Mouse (Mus musculus) adrenal gland, postnatal 4 days (tissue): ENCODE data around the gene Hist2h2bb. TPM values are rescaled to one million over a fixed set of nuclear protein-coding genes. Genes with fewer than 3 reads are reported as not detected.

ENCODE experiments used
- DNase-seq, 2 experiments: peaks; one replicate each; pipeline ENCODE4 v3.0.0; 2021 to 2022; ENCODE audit warnings: low spot score in 2 of 2, mixed read lengths in 2 of 2
- microRNA-seq: library from miRNA; unstranded; fragments of <30 nt; microRNA quantifications from one replicate; pipeline ENCODE4 v1.2.0, GENCODE M21; 2021
- total RNA-seq, 2 experiments: library from RNA; stranded (reverse); gene quantifications; 2 replicates each; pipeline ENCODE4 v1.2.3; 2021

Gene Hist2h2bb
- total RNA-seq, 2 experiments from 2014 or later, result 801 to 997 TPM

DNA sequence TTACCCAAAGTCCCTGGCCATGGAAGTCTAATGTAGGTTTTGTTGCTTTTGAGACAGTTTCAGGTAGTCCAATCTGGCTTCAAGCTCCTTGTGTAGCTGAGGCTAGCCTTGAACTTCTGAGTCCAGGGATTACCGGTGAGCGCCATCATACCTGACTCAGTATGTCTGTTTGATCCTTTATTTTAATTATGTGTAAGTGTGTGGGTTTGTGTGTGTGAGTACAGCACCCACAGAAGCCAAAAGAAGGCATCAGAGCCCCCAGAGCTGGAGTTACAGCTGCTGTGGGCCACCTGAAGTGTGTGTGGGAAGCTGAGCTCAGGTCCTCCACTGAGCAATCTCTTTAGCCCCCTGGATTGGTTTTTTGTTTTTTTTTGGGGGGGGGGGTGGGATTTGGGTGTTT, 30.0 kb downstream of the Hist2h2bb start:
- no peak for DNase-seq

DNA sequence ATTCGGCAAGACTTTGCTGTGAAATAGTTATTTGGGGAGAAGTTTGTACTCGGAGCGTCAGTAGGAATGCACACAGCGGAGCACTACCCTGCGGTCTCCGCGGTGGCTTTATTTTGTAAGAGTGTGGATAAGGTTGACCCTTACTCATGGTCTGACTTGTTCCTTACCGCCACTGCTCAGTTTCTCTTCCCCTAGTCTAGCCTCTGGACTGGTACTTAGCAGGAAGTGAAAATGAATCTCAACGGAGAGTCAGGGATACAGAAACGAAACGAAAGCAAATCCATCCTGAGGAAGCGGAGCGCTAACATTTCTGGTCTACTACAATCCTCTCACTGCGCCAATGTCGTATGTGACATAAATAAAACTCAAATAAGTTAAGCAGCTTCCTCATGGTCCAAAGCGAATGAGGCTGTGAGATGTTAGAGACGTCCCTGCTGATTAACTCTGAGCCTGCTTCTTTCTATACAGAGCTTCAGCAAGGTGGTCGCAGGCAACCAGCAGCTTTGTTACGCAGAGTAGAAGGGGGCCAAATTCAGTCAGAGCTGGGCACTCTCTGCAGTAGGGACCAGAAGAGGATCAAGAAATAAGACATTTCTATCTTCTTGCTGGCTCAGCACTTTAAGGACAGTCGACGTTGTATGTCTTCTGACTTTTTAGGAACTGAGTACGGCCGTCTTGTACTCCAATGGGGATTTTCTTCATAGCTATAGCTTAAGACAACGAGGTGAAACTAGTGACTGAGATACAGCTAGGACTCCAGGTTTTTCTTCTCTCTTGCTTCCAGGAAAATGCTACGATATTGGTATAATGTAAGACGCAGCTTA, 31.4 kb downstream of the Hist2h2bb start:
- DNase-seq, result no peak

DNA sequence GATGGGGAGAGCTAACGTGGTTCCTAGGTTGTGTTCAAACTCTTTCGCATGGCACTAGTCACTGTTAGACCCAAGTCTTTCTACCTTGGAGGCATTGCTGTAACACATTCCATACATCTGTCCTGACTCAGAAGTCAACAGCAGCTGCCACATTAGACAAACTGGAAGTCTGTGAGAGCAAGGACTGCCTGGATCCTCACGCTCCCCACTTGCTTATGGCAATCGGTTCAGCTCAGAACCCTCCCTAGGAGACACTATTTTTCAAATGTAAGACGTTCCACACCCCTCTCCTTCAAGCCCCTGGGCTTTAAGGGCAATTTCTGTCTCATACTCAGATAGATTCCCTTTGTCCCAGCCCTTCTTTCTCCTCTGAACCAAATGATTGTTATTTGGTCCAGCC, 32.5 kb downstream of the Hist2h2bb start:
- DNase-seq, result no peak

DNA sequence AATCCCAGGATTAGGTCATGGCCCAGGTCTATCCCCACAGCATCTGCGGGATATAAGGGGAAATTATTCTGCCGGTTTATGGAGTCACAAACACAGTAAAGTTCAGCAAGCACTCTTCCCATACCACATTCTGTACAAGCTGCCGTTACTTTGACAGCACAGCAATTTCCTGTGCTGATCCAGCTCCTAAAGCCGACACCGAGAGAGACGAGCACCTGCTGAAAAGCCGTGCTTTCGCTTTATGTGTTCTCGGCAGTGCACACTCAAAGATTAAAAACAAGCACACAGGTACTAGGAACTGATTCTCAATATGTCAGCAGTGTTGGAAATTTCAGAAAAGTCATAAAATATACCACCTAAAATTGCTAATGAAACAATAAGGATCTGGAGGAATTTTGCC, 37.0 kb downstream of the Hist2h2bb start:
- no peak for DNase-seq

DNA sequence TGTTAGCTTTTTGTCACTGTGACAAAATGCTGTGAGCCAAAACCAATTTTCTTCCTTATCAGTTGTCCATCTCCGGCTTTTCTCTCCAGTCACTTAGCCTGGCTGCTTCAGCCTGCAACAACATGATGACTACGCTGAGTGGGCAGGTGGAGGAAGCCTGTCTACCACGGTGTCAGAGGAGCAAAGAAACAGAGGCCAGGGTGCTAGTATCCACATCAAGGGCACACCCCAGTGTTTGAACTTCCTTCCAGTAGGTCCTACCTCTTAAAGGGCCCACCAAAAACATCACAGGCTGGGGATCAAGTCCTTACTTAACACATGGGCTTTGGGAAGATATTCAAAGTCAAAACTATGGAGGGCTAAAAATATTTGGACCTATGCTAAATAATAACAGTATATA, 39.9 kb downstream of the Hist2h2bb start:
- DNase-seq, result no peak

DNA sequence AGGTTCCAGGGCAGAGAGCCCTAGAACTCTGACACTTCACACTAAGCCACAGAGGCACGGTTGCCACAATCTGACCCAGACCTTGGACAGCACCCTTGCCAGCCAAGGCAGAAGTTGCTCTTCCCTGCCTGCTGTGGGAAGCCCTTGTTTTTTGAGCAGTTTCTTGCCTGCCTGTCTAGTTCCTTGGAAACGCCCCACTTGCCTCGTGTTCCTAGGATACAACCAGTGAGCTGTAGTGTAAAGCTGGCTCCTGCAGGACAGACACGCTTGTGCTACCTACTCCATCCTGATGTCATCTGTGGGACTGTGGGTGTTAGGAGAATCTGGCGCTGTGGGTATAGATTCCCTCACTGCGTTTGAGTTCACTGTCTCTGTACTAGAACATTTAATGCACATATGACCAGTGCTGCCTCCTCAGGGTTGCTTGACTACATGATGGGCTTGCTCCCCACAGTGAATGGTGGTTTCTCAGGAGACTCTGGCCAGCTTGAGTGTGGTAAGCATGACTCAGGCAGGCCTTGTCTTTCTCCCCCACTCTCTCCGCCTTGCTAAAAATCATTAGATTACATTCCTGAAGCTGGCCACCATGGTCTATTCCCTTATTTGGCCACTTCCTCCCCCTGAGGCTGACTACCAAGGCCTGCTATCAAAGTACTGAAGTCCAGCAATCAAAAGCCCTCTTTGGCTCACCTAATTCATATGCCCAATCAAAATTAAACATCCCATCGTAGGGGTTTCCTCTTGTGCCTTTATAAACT, 43.0 kb downstream of the Hist2h2bb start:
- no peak for DNase-seq

Small RNA genes within 50 kb of the gene (microRNA-seq; reads per million reads assigned to microRNA genes)
- not detected for gene Gm44492
- not detected for gene Gm47311
- not detected for gene Gm47313

Other genes starting within 250 kb of the Hist2h2bb start
- 10 to 100 TPM; 32.9 to 39.4 TPM for gene Vps45, start 211.3 kb upstream of the Hist2h2bb start, total RNA-seq
- 10 to 100 TPM; 35.4 to 43.6 TPM for gene Otud7b, start 165.2 kb upstream of the Hist2h2bb start, total RNA-seq
- gene Mtmr11, start 107.7 kb upstream of the Hist2h2bb start, total RNA-seq, result 10 to 100 TPM; 15.0 to 22.2 TPM
- gene Sf3b4, start 97.4 kb upstream of the Hist2h2bb start, total RNA-seq, result 10 to 100 TPM; 68.9 to 76.8 TPM
- gene Sv2a, start 88.6 kb upstream of the Hist2h2bb start, total RNA-seq, result 10 to 100 TPM; 18.1 to 24.7 TPM
- gene Bola1, start 50.0 kb upstream of the Hist2h2bb start, total RNA-seq, result 10 to 100 TPM; 30.6 to 33.1 TPM
- 10 to 100 TPM; 27.8 to 28.5 TPM for gene Hist2h2ab, start 49.9 kb upstream of the Hist2h2bb start, total RNA-seq
- gene Hist2h2ac, start 48.9 kb upstream of the Hist2h2bb start, total RNA-seq, result 100 to 1,000 TPM; 211 to 243 TPM
- 10 to 100 TPM; 12.4 to 13.7 TPM for gene Hist2h2be, start 48.6 kb upstream of the Hist2h2bb start, total RNA-seq
- 100 to 1,000 TPM; 197 to 262 TPM for gene Hist2h3c2, start 30.6 kb upstream of the Hist2h2bb start, total RNA-seq
- gene Hist2h2aa2, start 29.5 kb upstream of the Hist2h2bb start, total RNA-seq, result 1,000 to 10,000 TPM; 1,421 to 1,566 TPM
- gene Hist2h2aa1, start 24.3 kb upstream of the Hist2h2bb start, total RNA-seq, result 10 to 100 TPM; 34.3 to 35.1 TPM
- 1 to 10 TPM in 1 of 2 experiments, under 1 TPM in 1; 0.98 to 1.6 TPM for gene Hist2h3c1, start 23.1 kb upstream of the Hist2h2bb start, total RNA-seq
- 100 to 1,000 TPM in 1 of 2 experiments, 10 to 100 TPM in 1; 97.3 to 110 TPM for gene Hist2h4, start 6.4 kb upstream of the Hist2h2bb start, total RNA-seq
- gene Hist2h3b, start 1.1 kb upstream of the Hist2h2bb start, total RNA-seq, result 1,000 to 10,000 TPM in 1 of 2 experiments, 100 to 1,000 TPM in 1; 924 to 1,090 TPM
- gene Fcgr1, start 24.2 kb downstream of the Hist2h2bb start, total RNA-seq, result 1 to 10 TPM; 1.1 to 1.8 TPM
- gene BC107364, start 182.6 kb downstream of the Hist2h2bb start, total RNA-seq, result not detected